Mouse (Mus musculus) forebrain, postnatal 0 days (tissue): ENCODE data around the gene Tmc7. TPM values are rescaled to one million over a fixed set of nuclear protein-coding genes. Genes with fewer than 3 reads are reported as not detected.

ENCODE experiments used
- ATAC-seq: fragments of 200-750 bp; cut with Nextera tagmentation; 2 replicates; pipeline ENCODE4 v1.8.0; 2017; ENCODE audit warnings: mild to moderate bottlenecking, moderate library complexity
- DNase-seq: peaks from one replicate; pipeline ENCODE4 v3.0.0-alpha.2; 2015
- H3K27ac ChIP-seq: fragments of 300-500 bp; sonication (generic); 2 replicates; pipeline ENCODE4 v1.5.1; 2014; ENCODE audit warnings: low read depth, mild to moderate bottlenecking, antibody characterized with exemption, low read length, moderate library complexity, mixed read lengths
- H3K27me3 ChIP-seq: fragments of 300-500 bp; sonication (generic); 2 replicates; pipeline ENCODE4 v1.6.1; 2014; ENCODE audit warnings: mild to moderate bottlenecking, low read length, mixed read lengths; ENCODE audit not compliant: insufficient read depth
- H3K36me3 ChIP-seq: fragments of 300-500 bp; sonication (generic); 2 replicates; pipeline ENCODE4 v1.6.1; 2014; ENCODE audit warnings: mild to moderate bottlenecking, moderate library complexity; ENCODE audit not compliant: insufficient read depth
- H3K4me1 ChIP-seq: fragments of 300-500 bp; sonication (generic); 2 replicates; pipeline ENCODE4 v1.6.1; 2014; ENCODE audit warnings: antibody characterized with exemption; ENCODE audit not compliant: insufficient read depth
- H3K4me2 ChIP-seq: fragments of 300-500 bp; sonication (generic); 2 replicates; pipeline ENCODE4 v1.6.1; 2014; ENCODE audit warnings: low read depth, mild to moderate bottlenecking, moderate library complexity
- H3K4me3 ChIP-seq: fragments of 300-500 bp; sonication (generic); 2 replicates; pipeline ENCODE4 v1.5.1; 2014; ENCODE audit warnings: low read depth, low read length, mixed read lengths
- H3K9ac ChIP-seq: fragments of 300-500 bp; sonication (generic); 2 replicates; pipeline ENCODE4 v1.6.1; 2014; ENCODE audit warnings: mild to moderate bottlenecking
- H3K9me3 ChIP-seq: fragments of 300-500 bp; sonication (generic); 2 replicates; pipeline ENCODE4 v1.6.1; 2016; ENCODE audit warnings: low read length
- CTCF ChIP-seq: sonication (generic); IDR thresholded peaks from 2 replicates; pipeline ENCODE4 v1.5.1; 2016; ENCODE audit warnings: antibody characterized with exemption, control low read depth, low read depth
- WGBS: fragments of 180-500 bp; shearing (Covaris S2); extraction: QIAGEN DNeasy Blood & Tissue Kit; methylation state at CpG from one replicate; pipeline ENCODE4 v1.1.7; 2014; 5-methylcytosine and 5-hydroxymethylcytosine counted together
- polyA plus RNA-seq: library from polyadenylated mRNA; unstranded; fragments of >200 nt; fragmentation: Nextera tagmentation; extraction: Ambion mirVana; gene quantifications from 2 replicates; pipeline ENCODE4 v1.2.1, GENCODE M21; 2015
- total RNA-seq: library from RNA; depleted of rRNA; stranded (reverse); fragments of >200 nt; gene quantifications from 2 replicates; pipeline ENCODE4 v1.2.3, GENCODE M21; 2014

Gene Tmc7
- total and polyA plus RNA-seq, 2 experiments from 2014 or later, result 4.2 to 10.3 TPM

DNA sequence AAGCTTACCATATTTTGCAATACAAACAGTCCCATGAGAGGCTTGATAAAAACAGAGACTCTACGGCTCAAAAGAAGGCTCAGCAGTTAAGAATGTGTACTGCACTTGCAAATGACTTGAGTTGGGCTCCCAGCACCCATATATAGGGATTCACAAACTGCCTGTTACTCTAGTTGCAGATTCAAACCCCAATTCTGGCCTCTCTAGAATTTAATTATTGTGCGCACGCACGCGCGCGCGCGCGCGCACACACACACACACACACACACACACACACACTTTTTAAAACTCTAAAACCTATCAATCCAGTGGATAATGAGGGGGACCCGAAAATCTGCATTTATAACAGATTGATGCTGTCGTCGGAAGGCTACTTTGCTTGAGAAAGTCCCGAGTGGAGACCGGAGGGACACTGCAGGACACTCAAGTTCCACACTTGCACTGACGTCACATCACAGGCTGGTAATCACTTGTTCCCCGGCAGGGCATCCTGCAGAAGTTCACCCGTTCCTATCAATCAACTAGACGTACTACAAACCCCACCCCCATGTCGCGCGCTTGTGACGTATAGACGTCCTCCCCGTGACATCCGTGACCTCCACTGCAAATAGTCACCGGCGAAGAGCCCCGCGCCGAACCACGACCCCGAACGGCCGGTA lies 51.9 kb downstream of the Tmc7 start:
- under 1% methylated on average over 36 of the region's 36 CpGs for WGBS
- peak overlapping the region; percentile 50 for H3K4me2 ChIP-seq
- peak; percentile 26; the same call in 1 of the 2 replicates for TF ChIP-seq CTCF
- H3K36me3 ChIP-seq, result peaks cover 16% of the 10 kb centered on the region
- ATAC-seq (peak; percentile 94), DNase-seq (peak; percentile 97)
- H3K27me3 ChIP-seq, result no peaks in the 10 kb centered on the region
- no peaks in the 10 kb centered on the region for H3K4me1 ChIP-seq
- peak overlapping the region; percentile 69 for H3K9ac ChIP-seq
- peak overlapping the region; percentile 55 for H3K4me3 ChIP-seq
- H3K9me3 ChIP-seq, result no peaks in the 10 kb centered on the region
- peak overlapping the region; percentile 92 for H3K27ac ChIP-seq

DNA sequence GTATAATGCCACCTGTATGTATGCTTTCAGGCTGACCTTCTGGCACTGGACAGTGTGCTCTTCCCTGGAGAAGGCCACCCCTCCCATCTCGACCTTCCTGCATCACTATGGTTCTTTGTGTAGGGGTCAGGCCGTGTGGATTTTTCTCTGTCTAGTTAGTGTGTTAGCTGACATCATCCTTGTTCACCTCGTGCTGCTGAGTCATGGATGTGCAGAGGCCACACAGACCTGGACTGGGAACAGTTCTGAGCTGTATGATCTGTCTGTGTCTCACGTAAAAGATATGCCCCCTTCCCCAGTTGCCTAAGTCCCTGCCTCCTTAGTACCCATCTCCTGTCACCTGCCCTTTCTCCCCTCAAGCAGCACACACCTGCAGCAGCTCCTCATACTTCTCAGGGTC lies 57.6 kb downstream of the Tmc7 start:
- Histone ChIP-seq H3K27me3 (no peaks in the 10 kb centered on the region), H3K36me3 (peaks cover 24% of the 10 kb centered on the region), H3K4me3 (no peak overlapping the region), H3K27ac (no peak overlapping the region), H3K9me3 (no peaks in the 10 kb centered on the region), H3K4me1 (no peaks in the 10 kb centered on the region), H3K9ac (no peak overlapping the region), H3K4me2 (no peak overlapping the region)
- 83% methylated on average over 4 of the region's 4 CpGs for WGBS
- DNase-seq (no peak), ATAC-seq (no peak)
- no peak for TF ChIP-seq CTCF

DNA sequence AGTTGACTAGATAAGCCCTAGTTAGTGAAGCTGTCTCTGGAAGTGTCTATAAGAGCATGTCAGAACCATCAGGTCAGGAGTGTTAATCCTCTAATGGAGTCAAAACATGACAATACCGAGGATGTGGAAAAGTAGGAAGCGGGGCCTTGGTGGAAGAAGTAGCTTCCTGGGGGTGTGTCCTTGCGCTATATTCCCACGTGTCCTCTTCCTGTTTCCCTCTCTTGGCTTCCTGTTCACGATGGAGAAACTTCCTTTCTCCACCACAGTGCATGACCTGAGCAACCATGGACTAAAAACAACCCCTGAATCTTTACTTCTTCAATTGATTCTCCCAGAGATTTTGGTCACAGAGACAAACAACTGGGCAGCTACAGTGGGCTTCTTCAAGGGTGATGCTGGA lies 62.5 kb downstream of the Tmc7 start:
- Histone ChIP-seq H3K9ac (no peak overlapping the region), H3K4me1 (no peaks in the 10 kb centered on the region), H3K27me3 (no peaks in the 10 kb centered on the region), H3K36me3 (peaks cover 8% of the 10 kb centered on the region), H3K4me2 (no peak overlapping the region), H3K9me3 (no peaks in the 10 kb centered on the region), H3K4me3 (no peak overlapping the region), H3K27ac (no peak overlapping the region)
- ATAC-seq, result no peak
- no peak for TF ChIP-seq CTCF
- 84% methylated on average over 5 of the region's 5 CpGs for WGBS
- DNase-seq, result no peak

DNA sequence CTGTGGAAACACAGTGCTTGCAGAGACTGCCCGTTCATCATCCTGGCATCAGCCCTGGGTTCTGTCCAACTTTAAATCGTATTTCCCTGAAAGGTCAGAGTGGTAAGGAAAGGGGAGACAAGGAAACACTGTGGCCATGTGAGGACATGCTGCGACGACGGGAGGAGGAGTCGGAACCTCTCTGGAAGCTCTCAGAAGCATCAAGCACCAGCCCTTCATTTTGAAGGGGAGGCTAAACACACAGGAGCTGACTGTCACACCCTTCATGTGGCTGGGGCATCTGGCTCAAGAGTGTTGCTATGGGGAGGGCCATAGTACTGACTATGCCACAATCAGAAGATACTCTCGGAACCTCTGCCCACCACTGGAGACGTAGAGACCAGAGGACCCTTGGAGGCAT lies 64.9 kb downstream of the Tmc7 start:
- no peaks in the 10 kb centered on the region for H3K27me3 ChIP-seq
- ATAC-seq (no peak), DNase-seq (no peak)
- H3K36me3 ChIP-seq, result no peaks in the 10 kb centered on the region; the same call in 1 of the 2 replicates
- WGBS, result 88% methylated on average over 8 of the region's 8 CpGs
- H3K4me3 ChIP-seq, result no peak overlapping the region
- no peak overlapping the region for H3K4me2 ChIP-seq
- no peaks in the 10 kb centered on the region for H3K9me3 ChIP-seq
- no peak for TF ChIP-seq CTCF
- no peak overlapping the region for H3K27ac ChIP-seq
- no peak overlapping the region for H3K9ac ChIP-seq
- H3K4me1 ChIP-seq, result no peaks in the 10 kb centered on the region

DNA sequence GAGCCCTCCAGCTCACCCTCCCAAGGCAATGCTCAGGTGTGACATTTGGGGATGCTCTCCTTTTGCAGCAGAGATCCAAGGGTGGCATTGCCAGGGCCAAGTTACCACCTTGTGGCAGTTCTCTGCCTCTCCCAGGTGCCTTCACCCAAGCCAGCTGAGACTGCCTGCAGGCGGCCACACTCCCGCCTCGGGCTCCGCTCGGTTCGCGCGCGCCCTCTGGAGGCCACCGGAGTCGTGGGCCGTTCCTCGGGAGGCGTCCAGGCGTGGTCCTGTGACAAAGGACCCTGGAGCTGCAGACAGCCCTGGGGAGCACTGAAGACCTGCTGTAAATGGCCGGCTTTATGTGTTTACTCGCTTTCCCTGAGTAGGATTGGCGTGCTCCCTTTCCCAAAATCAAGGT lies 65.8 kb downstream of the Tmc7 start:
- ATAC-seq, result peak; percentile 86
- WGBS, result 3% methylated on average over 18 of the region's 18 CpGs
- no peak overlapping the region for H3K27ac ChIP-seq
- H3K27me3 ChIP-seq, result no peaks in the 10 kb centered on the region
- peak; percentile 95 for TF ChIP-seq CTCF
- no peaks in the 10 kb centered on the region; the same call in 1 of the 2 replicates for H3K36me3 ChIP-seq
- no peaks in the 10 kb centered on the region for H3K4me1 ChIP-seq
- H3K9ac ChIP-seq, result no peak overlapping the region
- no peak overlapping the region for H3K4me2 ChIP-seq
- DNase-seq, result peak; percentile 81
- H3K4me3 ChIP-seq, result no peak overlapping the region
- no peaks in the 10 kb centered on the region for H3K9me3 ChIP-seq

DNA sequence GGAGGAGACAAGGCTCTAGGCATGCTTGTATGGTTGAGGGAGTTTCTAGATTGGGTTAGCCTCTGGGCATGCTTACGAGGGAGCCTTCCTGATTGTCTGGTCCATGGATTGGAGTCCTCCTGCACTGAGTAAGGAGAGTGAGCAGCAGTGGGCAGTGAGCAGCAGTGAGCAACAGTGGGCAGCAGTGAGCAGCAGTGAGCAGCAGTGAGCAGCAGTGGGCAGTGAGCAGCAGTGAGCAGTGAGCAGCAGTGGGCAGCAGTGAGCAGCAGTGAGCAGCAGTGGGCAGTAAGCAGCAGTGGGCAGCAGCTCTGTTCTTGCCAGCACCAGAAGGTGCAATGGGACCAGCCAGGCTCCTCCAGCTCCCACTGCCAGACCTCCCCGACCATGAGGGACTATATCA lies 66.7 kb downstream of the Tmc7 start:
- Histone ChIP-seq H3K9me3 (no peaks in the 10 kb centered on the region), H3K27me3 (no peaks in the 10 kb centered on the region), H3K4me2 (no peak overlapping the region), H3K36me3 (no peaks in the 10 kb centered on the region; the same call in 1 of the 2 replicates), H3K27ac (no peak overlapping the region), H3K4me3 (no peak overlapping the region), H3K4me1 (no peaks in the 10 kb centered on the region), H3K9ac (no peak overlapping the region)
- WGBS, result 59% methylated on average over 2 of the region's 2 CpGs
- ATAC-seq (peak; percentile 40; the same call in 1 of the 2 replicates), DNase-seq (no peak)
- TF ChIP-seq CTCF, result peak; percentile 54

DNA sequence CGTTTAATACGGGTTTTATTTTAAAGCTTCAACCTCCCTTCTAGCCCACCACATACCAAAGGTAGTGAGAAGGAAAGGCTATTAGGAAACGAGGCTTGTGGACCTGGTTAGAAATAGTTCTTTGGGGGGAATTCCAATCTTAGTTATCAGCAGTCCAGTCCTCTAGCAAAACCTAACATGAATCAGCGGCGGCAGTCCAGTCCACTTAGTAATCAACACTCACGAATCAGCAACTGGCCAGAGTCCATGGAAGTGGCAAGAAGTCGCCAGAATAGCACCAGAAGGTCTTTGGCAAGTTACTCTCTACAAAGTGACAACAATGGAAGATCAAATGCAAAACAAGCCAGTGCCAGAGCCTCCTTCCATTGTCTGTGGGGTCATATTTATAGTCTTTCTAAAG lies 76.0 kb downstream of the Tmc7 start:
- Histone ChIP-seq H3K4me3 (no peak overlapping the region), H3K4me2 (no peak overlapping the region), H3K9ac (no peak overlapping the region), H3K4me1 (no peaks in the 10 kb centered on the region), H3K36me3 (no peaks in the 10 kb centered on the region), H3K27ac (no peak overlapping the region), H3K9me3 (no peaks in the 10 kb centered on the region), H3K27me3 (no peaks in the 10 kb centered on the region)
- no peak for DNase-seq
- WGBS, result 79% methylated on average over 7 of the region's 7 CpGs
- no peak for TF ChIP-seq CTCF
- ATAC-seq, result no peak
